Mouse (Mus musculus) urinary bladder, postnatal 4 days (tissue): ENCODE results near the gene Sdsl.
A peak's percentile ranks its signal among the peaks of the same experiment; 100 is the strongest.
"Not testable (repeated sequence)": the region's sequence is repeated elsewhere in the genome, so short reads cannot be mapped to it uniquely, and the experiment has no call there.

ENCODE experiments used
- DNase-seq, 2 experiments: peaks; one replicate each; pipeline ENCODE4 v3.0.0; 2021 to 2022; ENCODE audit warnings: low spot score in 2 of 2

Gene Sdsl

DNA sequence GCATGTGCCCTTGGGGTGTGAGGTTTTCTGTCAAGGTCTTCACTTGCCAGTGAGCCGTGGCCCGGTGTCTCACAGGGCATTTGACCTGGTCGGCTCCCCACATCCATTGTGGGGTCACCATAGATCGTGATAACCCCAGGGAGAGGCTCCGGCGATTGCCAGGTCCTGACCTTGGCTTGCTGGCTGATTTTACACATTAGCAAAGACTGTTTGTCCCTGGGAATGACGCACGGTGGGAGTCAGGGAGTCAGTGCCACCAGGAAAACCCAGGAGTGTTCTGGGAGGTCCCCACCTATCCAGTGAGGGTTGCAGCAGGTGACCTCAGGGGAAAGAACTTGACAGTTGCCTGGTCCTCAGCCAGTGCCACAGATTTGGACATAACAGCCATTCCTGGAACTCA, at the start of gene Sdsl:
Gene Sdsl (minus strand): TSS at position 41 of the 400 bp plus-strand sequence.
- DNase-seq: no peak

GRCm38 (mm10) chr5:120517552-120517951, 44.9 kb upstream of the Sdsl start:
- peak in 1 of 2 experiments; percentile 39 for DNase-seq

DNA sequence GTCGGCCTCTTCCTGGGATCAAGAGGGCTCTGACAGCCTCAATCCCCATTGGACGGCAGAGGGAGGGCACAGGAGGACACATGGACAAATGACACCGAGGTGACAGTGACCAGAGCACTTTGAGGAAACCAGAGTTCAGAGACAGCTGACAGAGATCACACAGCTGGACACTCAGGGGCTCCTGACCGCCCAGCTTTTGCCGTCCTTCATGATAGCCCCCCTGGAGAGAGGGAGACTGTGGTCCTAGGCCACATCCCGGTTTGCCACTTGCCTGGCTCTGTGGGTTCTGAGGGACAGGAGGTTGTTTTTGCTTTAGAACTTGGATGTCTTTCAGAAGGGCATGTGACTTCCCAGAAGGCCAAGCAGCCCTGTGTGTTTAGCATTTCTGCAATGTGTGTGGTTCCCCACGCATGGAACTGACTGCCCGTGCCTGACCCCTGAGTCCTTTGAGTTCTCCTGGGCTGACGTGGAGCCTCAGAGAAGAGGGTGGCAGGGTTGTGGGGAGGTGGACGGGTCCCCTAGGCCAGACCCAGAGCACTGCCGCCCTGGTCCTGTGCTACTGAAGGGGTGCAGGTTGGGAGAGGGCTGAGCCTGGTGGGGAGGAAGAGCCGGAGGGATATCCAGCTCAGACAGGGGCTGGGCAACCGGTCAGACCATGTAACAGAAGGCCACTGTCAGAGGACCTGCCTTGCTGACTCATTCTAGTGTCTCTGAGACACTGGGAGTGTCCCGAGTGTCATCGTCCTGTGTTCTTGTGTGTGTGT, 43.8 kb upstream of the Sdsl start:
- DNase-seq: no peak

DNA sequence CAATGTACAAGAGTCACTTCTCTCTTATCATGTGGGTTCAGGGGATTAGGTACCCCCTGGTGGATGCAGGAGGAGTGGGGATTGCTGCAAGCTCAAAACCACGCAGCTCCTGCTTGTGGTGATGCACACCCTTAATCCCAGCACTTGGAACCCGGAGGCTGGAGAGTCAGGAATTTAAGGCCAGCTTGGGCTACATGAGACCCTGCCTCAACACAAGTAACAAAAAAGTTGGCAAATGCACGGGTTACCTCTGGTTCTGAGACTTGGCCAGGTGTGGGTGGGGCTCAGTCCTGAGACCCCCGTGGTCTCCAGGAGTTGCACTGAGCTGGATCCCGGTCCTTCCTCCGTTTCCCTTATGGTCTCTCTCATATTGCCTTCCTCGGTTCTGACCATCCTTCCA, 42.8 kb upstream of the Sdsl start:
- no peak for DNase-seq

DNA sequence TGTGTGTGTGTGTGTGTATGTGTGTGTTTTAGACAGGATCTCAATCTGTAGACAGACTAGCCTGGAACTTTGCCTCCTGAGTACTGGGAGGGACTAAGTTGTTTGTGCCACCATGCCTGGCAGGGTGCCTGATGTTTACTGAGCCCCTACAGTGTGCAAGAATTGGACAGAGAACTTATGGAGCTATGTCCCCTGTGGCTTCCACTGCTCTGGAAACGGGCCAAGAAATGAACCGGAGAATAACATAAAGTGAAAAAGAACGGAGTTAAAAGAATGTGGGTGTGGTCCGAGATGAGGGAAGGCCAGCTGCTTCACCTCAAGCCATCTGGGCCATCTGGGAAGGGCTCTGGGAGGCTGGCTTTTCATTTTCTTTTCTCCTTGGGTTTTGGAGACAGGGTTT, 42.1 kb upstream of the Sdsl start:
- no peak for DNase-seq

- DNase-seq: no peak
Measured at GRCm38 (mm10) chr5:120514031-120514677, 41.5 kb upstream of the Sdsl start.

- no peak for DNase-seq
Measured at GRCm38 (mm10) chr5:120512911-120513555, 40.4 kb upstream of the Sdsl start.

DNA sequence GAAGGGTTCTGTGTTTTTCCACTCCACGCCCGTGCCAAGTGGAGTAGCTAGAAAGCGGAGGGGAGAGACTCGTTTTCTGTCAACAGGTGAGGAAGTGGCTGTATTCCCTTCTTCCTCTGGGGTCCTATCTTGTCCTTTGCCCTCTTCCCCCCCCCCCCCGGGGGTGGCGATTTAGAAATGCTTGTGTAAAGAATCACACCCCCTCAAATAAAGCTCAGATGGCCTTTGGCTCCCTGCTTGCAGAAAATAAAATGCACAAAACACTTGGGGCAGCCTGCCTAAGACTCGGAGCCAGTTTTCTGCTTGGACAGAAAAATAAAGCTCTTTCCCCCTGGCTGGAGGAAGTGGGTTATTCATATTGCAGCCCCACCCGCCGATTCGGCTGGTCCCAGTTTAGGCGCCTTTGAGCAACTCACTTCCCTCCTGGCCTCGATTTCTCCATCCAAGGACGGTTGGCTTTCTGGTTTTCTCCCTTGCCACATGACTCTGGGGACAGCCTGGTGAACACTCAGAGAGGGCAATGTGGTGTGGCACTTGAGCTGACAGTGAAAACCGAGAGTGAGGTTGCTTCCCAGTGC, 39.1 kb upstream of the Sdsl start:
- no peak for DNase-seq

DNA sequence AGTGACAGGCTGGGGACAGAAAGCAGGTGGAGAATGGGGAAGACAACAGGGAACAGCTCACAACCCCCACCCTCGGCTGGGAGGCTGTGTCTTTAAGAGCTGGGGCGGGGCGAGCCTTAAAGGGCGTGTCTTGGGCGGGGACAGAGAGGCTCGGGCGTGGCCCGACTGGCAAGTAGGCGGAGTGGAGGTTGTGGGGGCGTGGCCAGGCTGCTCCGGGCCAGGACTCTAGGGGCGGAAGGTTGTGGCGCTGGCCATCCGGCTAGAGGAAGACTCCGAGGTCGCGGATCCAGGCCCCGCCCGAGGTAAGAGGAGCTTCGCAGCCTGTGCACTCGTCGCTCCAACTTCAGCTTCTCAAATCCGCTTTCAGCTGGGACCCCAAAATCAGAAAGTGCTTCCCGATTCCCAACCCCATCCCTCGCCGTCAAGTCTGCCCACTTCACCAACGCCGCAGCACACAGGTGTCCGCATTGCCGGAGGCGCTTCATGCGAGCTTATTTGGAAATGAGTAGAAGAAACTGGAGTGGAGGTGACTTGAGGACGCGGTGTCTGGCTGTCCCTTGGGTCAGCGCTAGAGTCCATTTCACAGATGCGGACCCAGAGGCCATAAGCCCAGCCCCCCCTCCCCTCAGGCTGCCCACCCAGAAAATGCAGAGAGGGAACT, 38.5 kb upstream of the Sdsl start, which contains the start of gene Slc8b1:
Gene Slc8b1 (plus strand): TSS at position 187 of the 661 bp plus-strand sequence.
- DNase-seq: peak; percentile 94 to 98

GRCm38 (mm10) chr5:120507311-120507710, 34.7 kb upstream of the Sdsl start:
- no peak for DNase-seq

DNA sequence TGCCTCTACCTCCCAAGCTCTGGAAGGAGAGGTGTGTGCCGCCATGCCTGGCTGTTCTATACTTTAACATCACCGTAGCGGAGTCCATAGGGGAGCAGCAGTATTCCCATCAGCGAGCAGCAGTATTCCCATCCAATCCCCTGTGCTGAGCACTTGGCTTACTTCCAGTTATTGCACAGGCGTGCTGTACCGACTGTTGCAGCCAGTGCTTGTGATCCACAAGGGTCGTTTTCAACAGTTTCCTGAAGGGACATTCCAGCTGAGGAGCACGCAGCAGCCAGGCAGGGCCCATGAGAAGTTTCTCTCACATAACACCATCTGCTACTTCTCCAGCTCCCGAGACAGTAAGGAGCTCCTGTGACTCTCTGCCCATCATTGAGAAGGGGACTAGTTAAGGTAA, 33.9 kb upstream of the Sdsl start:
- no peak for DNase-seq

DNA sequence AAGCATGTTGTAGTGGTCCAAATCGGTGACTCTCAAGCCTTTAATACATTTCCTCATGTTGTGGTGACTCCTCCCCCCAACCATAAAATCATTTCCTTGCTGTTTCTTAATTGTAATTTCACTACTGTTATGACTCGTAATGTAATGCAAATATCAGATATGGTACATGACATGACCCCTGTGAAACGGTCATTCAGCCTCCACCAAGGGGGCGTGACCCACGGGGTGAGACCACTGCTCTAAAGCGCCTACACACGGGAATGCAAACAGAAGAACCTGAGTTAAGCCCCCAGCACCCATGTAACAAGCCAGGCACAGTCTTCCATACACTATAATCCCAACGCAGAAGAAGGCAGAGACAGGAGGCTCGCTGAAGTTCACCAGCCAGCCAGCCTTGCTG, 33.2 kb upstream of the Sdsl start:
- no peak for DNase-seq

DNA sequence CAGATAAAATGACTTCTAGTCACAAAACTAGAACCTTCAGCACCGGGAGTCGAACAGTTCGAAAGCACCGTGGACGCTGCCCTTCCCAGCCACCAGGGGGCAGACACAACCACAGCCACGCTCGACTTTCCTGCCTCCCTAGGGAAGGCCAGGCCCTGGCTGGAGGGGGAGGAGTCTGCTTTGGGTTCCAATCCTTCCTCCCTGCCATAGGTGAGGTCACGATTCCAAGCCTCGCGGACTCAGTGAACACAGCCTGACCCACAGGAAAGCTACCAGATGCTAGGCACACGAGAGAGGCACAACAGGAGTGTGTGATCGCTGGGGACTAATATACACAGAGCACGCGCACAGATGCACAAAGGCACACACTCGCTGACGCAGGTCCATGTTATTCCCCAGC, 32.8 kb upstream of the Sdsl start:
- peak; percentile 65 to 84 for DNase-seq

- DNase-seq: peak; percentile 76 to 85
Measured at GRCm38 (mm10) chr5:120503144-120503795, 30.7 kb upstream of the Sdsl start, which contains the start of gene Plbd2. Gene Plbd2 (minus strand): TSS chr5:120503625.

- no peak for DNase-seq
Measured at GRCm38 (mm10) chr5:120502675-120503143, 30.1 kb upstream of the Sdsl start.

GRCm38 (mm10) chr5:120502147-120502621, 29.6 kb upstream of the Sdsl start:
- no peak for DNase-seq

GRCm38 (mm10) chr5:120500609-120501008, 28.0 kb upstream of the Sdsl start:
- not testable (repeated sequence) for DNase-seq

GRCm38 (mm10) chr5:120499202-120499601, 26.6 kb upstream of the Sdsl start:
- DNase-seq: no peak

GRCm38 (mm10) chr5:120497071-120497470, 24.5 kb upstream of the Sdsl start:
- no peak for DNase-seq

GRCm38 (mm10) chr5:120495703-120496226, 23.2 kb upstream of the Sdsl start:
- DNase-seq: no peak
